Comparison of ENCODE assay signal across 23 mouse cellular contexts in the genomic region with DNA sequence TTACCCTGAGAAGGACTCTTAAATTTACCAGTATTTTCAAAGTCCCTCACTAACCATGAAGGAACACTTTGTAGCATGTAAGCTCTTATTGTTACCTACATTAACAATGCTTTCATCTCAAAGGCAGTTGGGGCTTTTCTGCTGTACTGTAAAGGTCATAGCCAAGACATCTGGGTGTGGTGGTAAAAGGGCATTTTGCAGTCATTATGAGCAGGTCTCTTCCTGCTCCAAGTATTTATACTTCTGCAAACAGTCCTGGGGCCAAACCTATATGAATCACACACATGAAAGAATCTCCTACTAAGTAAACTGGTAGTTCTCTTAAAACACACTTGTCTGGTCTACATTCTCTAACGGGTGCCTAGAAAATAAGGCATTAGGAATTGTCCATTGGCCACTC.
"Had no signal": no experiment of that assay in that cellular context is flagged by ENCODE, and none has a peak within 500 bp of the region (broad histone marks: within the 10 kb centered on the region; RNA-seq: fewer than 3 reads in every experiment).

No protein-coding gene starts in this region.

- H3K27me3 ChIP-seq: limb, embryonic 12.5 days; limb, embryonic 15.5 days; midbrain, embryonic 12.5 days; midbrain, embryonic 15.5 days; neural tube, embryonic 13.5 days; stomach, embryonic 15.5 days had no signal

- H3K9me3 ChIP-seq: limb, embryonic 12.5 days; limb, embryonic 15.5 days; midbrain, embryonic 12.5 days; midbrain, embryonic 15.5 days; neural tube, embryonic 13.5 days; stomach, embryonic 15.5 days had no signal

- ATAC-seq: liver, postnatal 0 days; lung, postnatal 0 days; midbrain, embryonic 15.5 days had no signal

- H3K9ac ChIP-seq: limb, embryonic 12.5 days; limb, embryonic 15.5 days; liver, embryonic 14.5 days; liver, postnatal 0 days; lung, embryonic 14.5 days; midbrain, embryonic 12.5 days; midbrain, embryonic 15.5 days; neural tube, embryonic 13.5 days; stomach, embryonic 15.5 days had no signal

- H3K4me1 ChIP-seq: limb, embryonic 15.5 days; midbrain, embryonic 12.5 days; midbrain, embryonic 15.5 days; neural tube, embryonic 13.5 days; stomach, embryonic 15.5 days had no signal

- H3K27ac ChIP-seq: limb, embryonic 12.5 days; limb, embryonic 15.5 days; liver, embryonic 14.5 days; macrophage; midbrain, embryonic 12.5 days; midbrain, embryonic 15.5 days; neural tube, embryonic 13.5 days; stomach, embryonic 15.5 days had no signal

- DNase-seq: kidney, adult 9 months; kidney, postnatal 14 days; kidney, postnatal 4 days; left cerebral cortex, postnatal 4 days; liver, postnatal 0 days; lung, embryonic 14.5 days; retina, postnatal 1 day; right cerebral cortex, postnatal 25 days; spleen, adult 18-20 months; thymus, adult 2 months; thymus, postnatal 14 days; thymus, postnatal 4 days had no signal

- H3K4me2 ChIP-seq: limb, embryonic 12.5 days; limb, embryonic 15.5 days; liver, embryonic 11.5 days; lung, embryonic 14.5 days; midbrain, embryonic 12.5 days; midbrain, embryonic 15.5 days; neural tube, embryonic 13.5 days; stomach, embryonic 15.5 days had no signal

- H3K4me3 ChIP-seq: limb, embryonic 12.5 days; limb, embryonic 15.5 days; midbrain, embryonic 12.5 days; midbrain, embryonic 15.5 days; myocyte; neural tube, embryonic 13.5 days; stomach, embryonic 15.5 days had no signal
